Mouse (Mus musculus): ENCODE results near the gene Sertad2.

GRCm38 (mm10) chr11:20586180-20586579 lies 43.1 kb downstream of the Sertad2 start:
- no peak for TF ChIP-seq CTCF (IDR thresholded peaks at IDR 0.05; ENCODE audit: low read depth)
- TF ChIP-seq EP300 (optimal IDR thresholded peaks at IDR 0.05), result no peak
